Mouse (Mus musculus) forebrain, embryonic 10.5 days (tissue): ENCODE measurements around the gene Ablim1. TPM values are rescaled to one million over a fixed set of nuclear protein-coding genes. Genes with fewer than 3 reads are reported as not detected.
A peak's percentile ranks its signal among the peaks of the same experiment; 100 is the strongest.

Experiments
- DNase-seq: peaks from one replicate; pipeline ENCODE4 v3.0.0-alpha.2; 2017; ENCODE audit warnings: low spot score; ENCODE audit errors: extremely low spot score
- H3K27ac ChIP-seq: fragments of 300-500 bp; sonication (generic); 2 replicates; pipeline ENCODE4 v1.5.1; 2016; ENCODE audit warnings: mild to moderate bottlenecking
- H3K27me3 ChIP-seq: fragments of 300-500 bp; sonication (generic); 2 replicates; pipeline ENCODE4 v1.6.1; 2016; ENCODE audit warnings: mild to moderate bottlenecking; ENCODE audit not compliant: poor library complexity, severe bottlenecking
- H3K36me3 ChIP-seq: fragments of 300-500 bp; sonication (generic); replicated peaks from 2 replicates; pipeline ENCODE4 v1.6.1; 2016; ENCODE audit warnings: mild to moderate bottlenecking, moderate library complexity
- H3K4me1 ChIP-seq: fragments of 300-500 bp; sonication (generic); 2 replicates; pipeline ENCODE4 v1.6.1; 2016
- H3K4me3 ChIP-seq: fragments of 300-500 bp; sonication (generic); 2 replicates; pipeline ENCODE4 v1.5.1; 2016; ENCODE audit warnings: mild to moderate bottlenecking, moderate library complexity
- H3K9me3 ChIP-seq: fragments of 300-500 bp; sonication (generic); 2 replicates; pipeline ENCODE4 v1.6.1; 2016; ENCODE audit warnings: mild to moderate bottlenecking, moderate library complexity
- WGBS: fragments of 180-500 bp; shearing (Covaris S2); methylation state at CpG from one replicate; pipeline ENCODE4 v1.1.7; 2016; 5-methylcytosine and 5-hydroxymethylcytosine counted together
- polyA plus RNA-seq: library from polyadenylated mRNA; unstranded; fragments of >200 nt; fragmentation: Nextera tagmentation; extraction: Ambion mirVana; gene quantifications from 2 replicates; pipeline ENCODE4 v1.2.1, GENCODE M21; 2016

Gene Ablim1
- polyA plus RNA-seq, 1 experiment from 2014 or later: 21.0 TPM

- Histone ChIP-seq H3K9me3 (peaks cover 3% of the 10 kb centered on the region; the same call in 1 of the 2 replicates), H3K27ac (0 out of 2 replicates have a peak overlapping the region, but pooled peaks have one; percentile 5), H3K4me1 (peaks cover 67% of the 10 kb centered on the region), H3K36me3 (peaks cover 8% of the 10 kb centered on the region; the same call in 1 of the 2 replicates), H3K4me3 (no peak overlapping the region), H3K27me3 (no peaks in the 10 kb centered on the region)
- DNase-seq: no peak
- 76% methylated on average over 5 of the region's 5 CpGs for WGBS
These were observed 199.8 kb downstream of the Ablim1 start for GRCm38 (mm10) chr19:57114951-57115350.

- H3K36me3 ChIP-seq: peaks cover 8% of the 10 kb centered on the region; the same call in 1 of the 2 replicates
- H3K27ac ChIP-seq: no peak overlapping the region
- H3K9me3 ChIP-seq: peaks cover 3% of the 10 kb centered on the region; the same call in 1 of the 2 replicates
- H3K27me3 ChIP-seq: no peaks in the 10 kb centered on the region
- no peak overlapping the region for H3K4me3 ChIP-seq
- WGBS: 94% methylated on average over 8 of the region's 8 CpGs
- DNase-seq: no peak
- peaks cover 64% of the 10 kb centered on the region for H3K4me1 ChIP-seq
These were observed 200.7 kb downstream of the Ablim1 start for GRCm38 (mm10) chr19:57113975-57114374.

DNA sequence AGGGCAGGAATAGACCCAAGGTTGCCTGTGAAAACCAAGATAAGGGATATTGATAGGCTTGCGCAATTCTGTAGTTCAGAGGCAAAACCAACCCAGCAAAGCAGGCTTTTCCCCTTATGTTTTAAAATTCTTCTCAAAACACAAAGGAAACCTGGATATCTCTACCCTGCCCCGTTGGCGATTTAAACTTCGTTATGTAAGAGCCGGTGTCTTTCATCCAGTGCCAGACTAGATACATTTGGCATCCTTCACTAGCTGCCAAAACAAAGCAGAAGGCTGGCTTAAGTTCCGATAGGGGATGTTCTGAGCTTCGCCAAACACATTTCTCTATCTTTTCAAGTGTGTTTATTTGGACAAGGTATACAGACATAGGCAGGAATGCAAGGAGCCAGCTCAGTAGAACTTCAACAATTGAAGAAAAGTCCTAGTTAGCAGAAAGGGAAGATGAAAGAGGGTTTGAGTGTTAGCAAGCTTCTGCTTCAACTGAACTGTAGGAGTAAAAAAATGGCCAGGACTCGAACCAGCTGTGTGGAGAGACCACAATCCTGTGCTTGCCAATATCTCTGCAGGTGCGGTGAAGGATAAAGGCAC lies 201.8 kb downstream of the Ablim1 start:
- Histone ChIP-seq H3K36me3 (peaks cover 8% of the 10 kb centered on the region; the same call in 1 of the 2 replicates), H3K9me3 (peaks cover 3% of the 10 kb centered on the region; the same call in 1 of the 2 replicates), H3K4me3 (no peak overlapping the region), H3K4me1 (peaks cover 57% of the 10 kb centered on the region), H3K27me3 (no peaks in the 10 kb centered on the region), H3K27ac (no peak overlapping the region)
- WGBS: 84% methylated on average over 9 of the region's 9 CpGs
- no peak for DNase-seq

- H3K9me3 ChIP-seq: peaks cover 3% of the 10 kb centered on the region; the same call in 1 of the 2 replicates
- H3K4me3 ChIP-seq: no peak overlapping the region
- H3K4me1 ChIP-seq: peaks cover 51% of the 10 kb centered on the region
- no peak for DNase-seq
- no peaks in the 10 kb centered on the region for H3K27me3 ChIP-seq
- H3K27ac ChIP-seq: no peak overlapping the region
- H3K36me3 ChIP-seq: peaks cover 8% of the 10 kb centered on the region; the same call in 1 of the 2 replicates
- WGBS: 91% methylated on average over 8 of the region's 8 CpGs
These were observed 202.4 kb downstream of the Ablim1 start for GRCm38 (mm10) chr19:57112231-57112815.

- no peak overlapping the region for H3K27ac ChIP-seq
These were observed 203.4 kb downstream of the Ablim1 start for GRCm38 (mm10) chr19:57111301-57111700.

DNA sequence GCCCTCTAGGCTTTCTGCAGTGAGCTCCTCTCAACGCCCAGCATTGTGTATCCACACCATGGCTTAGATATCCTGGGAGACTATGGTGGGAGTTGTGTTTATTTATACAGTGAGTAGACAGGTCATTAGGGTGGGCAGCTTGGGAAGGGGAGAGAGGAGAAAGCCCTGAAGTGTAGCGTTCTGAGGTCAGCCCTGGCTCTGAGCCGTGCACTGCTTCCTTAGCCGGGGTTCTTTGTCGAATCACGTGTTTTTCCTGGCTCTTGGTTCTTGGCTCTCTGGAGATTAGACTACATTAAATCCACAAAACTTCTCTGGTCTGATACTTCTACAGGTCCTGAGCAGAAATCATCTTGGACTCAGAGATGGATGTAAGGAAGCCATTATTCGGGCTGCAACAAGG lies 205.1 kb downstream of the Ablim1 start:
- no peaks in the 10 kb centered on the region for H3K27me3 ChIP-seq
- peaks cover 7% of the 10 kb centered on the region for H3K36me3 ChIP-seq
- no peak for DNase-seq
- peaks cover 45% of the 10 kb centered on the region for H3K4me1 ChIP-seq
- no peak overlapping the region for H3K4me3 ChIP-seq
- peaks cover 3% of the 10 kb centered on the region; the same call in 1 of the 2 replicates for H3K9me3 ChIP-seq
- H3K27ac ChIP-seq: no peak overlapping the region
- 65% methylated on average over 7 of the region's 7 CpGs for WGBS

More at GRCm38 (mm10) chr19:57111301-57111700, 203.4 kb downstream of the Ablim1 start:
- peaks cover 8% of the 10 kb centered on the region for H3K36me3 ChIP-seq
- 78% methylated on average over 6 of the region's 6 CpGs for WGBS
- no peak overlapping the region for H3K4me3 ChIP-seq
- peaks cover 47% of the 10 kb centered on the region for H3K4me1 ChIP-seq
- peaks cover 3% of the 10 kb centered on the region; the same call in 1 of the 2 replicates for H3K9me3 ChIP-seq
- H3K27me3 ChIP-seq: no peaks in the 10 kb centered on the region
- no peak for DNase-seq

- Histone ChIP-seq H3K9me3 (no peaks in the 10 kb centered on the region), H3K27me3 (no peaks in the 10 kb centered on the region), H3K4me3 (no peak overlapping the region), H3K36me3 (no peaks in the 10 kb centered on the region; the same call in 1 of the 2 replicates), H3K4me1 (peaks cover 62% of the 10 kb centered on the region), H3K27ac (peak overlapping the region; percentile 5; the same call in 1 of the 2 replicates)
- 65% methylated on average over 6 of the region's 6 CpGs for WGBS
- no peak for DNase-seq
These were observed 208.2 kb downstream of the Ablim1 start for GRCm38 (mm10) chr19:57106513-57106912.

- 97% methylated on average over 3 of the region's 3 CpGs for WGBS
- Histone ChIP-seq H3K27me3 (no peaks in the 10 kb centered on the region), H3K9me3 (no peaks in the 10 kb centered on the region), H3K4me1 (peaks cover 57% of the 10 kb centered on the region), H3K27ac (peak overlapping the region; percentile 5; the same call in 1 of the 2 replicates), H3K4me3 (no peak overlapping the region), H3K36me3 (no peaks in the 10 kb centered on the region; the same call in 1 of the 2 replicates)
- DNase-seq: no peak
These were observed 208.7 kb downstream of the Ablim1 start for GRCm38 (mm10) chr19:57106031-57106430.

GRCm38 (mm10) chr19:57105156-57105555 lies 209.6 kb downstream of the Ablim1 start:
- Histone ChIP-seq H3K27me3 (no peaks in the 10 kb centered on the region), H3K9me3 (no peaks in the 10 kb centered on the region), H3K36me3 (no peaks in the 10 kb centered on the region; the same call in 1 of the 2 replicates), H3K27ac (no peak overlapping the region), H3K4me1 (peaks cover 50% of the 10 kb centered on the region), H3K4me3 (no peak overlapping the region)
- DNase-seq: no peak
- WGBS: 78% methylated on average over 6 of the region's 6 CpGs

GRCm38 (mm10) chr19:57104171-57104748 lies 210.5 kb downstream of the Ablim1 start:
- no peak for DNase-seq
- no peaks in the 10 kb centered on the region for H3K27me3 ChIP-seq
- H3K4me1 ChIP-seq: peaks cover 44% of the 10 kb centered on the region
- peak overlapping the region; percentile 65; the same call in 1 of the 2 replicates for H3K27ac ChIP-seq
- H3K9me3 ChIP-seq: no peaks in the 10 kb centered on the region
- no peak overlapping the region for H3K4me3 ChIP-seq
- WGBS: 73% methylated on average over 5 of the region's 5 CpGs
- no peaks in the 10 kb centered on the region; the same call in 1 of the 2 replicates for H3K36me3 ChIP-seq

DNA sequence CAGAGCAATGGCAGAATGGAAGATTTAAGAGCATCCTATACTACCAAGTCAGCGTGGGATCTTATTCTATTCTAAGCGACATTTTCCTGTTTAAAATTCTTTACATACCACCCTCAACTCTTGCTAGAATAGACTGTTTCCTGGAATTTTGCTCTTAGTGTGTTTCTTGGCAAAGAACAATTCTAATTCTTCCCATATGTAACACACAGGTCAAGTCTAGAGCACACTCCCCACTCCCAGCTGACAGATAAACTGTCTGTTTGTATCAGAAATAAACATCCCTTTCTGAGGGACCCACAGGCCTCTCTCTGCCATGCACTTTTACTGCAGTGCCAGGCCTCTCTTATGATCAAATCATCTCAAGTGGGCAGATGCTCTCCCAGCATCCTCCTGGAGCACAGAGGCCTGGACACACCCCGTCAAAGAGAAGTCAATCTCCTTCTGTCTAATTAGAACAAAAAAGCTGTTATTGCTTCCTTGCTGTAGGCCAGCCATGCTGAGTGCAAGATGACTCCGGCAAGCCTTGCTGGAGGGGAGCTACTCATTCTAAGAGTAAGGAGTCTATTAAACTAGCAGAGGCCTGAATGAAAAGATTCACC lies 211.3 kb downstream of the Ablim1 start:
- no peak for DNase-seq
- Histone ChIP-seq H3K9me3 (no peaks in the 10 kb centered on the region), H3K27ac (peak overlapping the region; percentile 65; the same call in 1 of the 2 replicates), H3K36me3 (no peaks in the 10 kb centered on the region; the same call in 1 of the 2 replicates), H3K4me1 (peaks cover 50% of the 10 kb centered on the region), H3K27me3 (no peaks in the 10 kb centered on the region), H3K4me3 (no peak overlapping the region)
- WGBS: 73% methylated on average over 4 of the region's 4 CpGs

- no peaks in the 10 kb centered on the region for H3K27me3 ChIP-seq
- no peak overlapping the region for H3K4me3 ChIP-seq
- 94% methylated on average over 7 of the region's 7 CpGs for WGBS
- no peak for DNase-seq
- no peak overlapping the region for H3K27ac ChIP-seq
- H3K4me1 ChIP-seq: peaks cover 50% of the 10 kb centered on the region
- H3K36me3 ChIP-seq: no peaks in the 10 kb centered on the region; the same call in 1 of the 2 replicates
- no peaks in the 10 kb centered on the region for H3K9me3 ChIP-seq
These were observed 212.7 kb downstream of the Ablim1 start for GRCm38 (mm10) chr19:57101986-57102385.
